Mouse (Mus musculus): ENCODE measurements at regions not wholly inside any gene's neighbourhood (a gene's known extent, or its start where the extent isn't known, plus 50 kb on each side); places are given as distances from the start of the nearest gene placed in this dataset.

DNA sequence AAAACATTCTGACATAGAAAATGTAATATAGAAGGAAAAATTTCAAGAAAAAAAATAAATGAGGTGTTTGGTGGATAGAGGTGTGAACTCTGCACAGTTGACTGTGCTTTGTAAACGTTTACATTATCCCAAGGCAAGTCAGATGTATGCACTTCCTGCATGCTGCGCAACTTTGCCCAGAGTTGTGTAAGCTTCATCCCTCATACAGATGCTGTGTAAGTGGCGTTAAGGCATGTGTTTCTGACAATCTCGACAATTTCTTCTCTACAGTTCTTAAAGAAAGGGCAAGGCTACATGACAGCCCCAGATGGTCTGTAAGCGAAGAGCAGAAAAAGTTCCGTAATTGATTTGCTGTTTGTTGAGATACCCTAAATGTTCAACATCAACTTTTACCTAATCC, 476.6 kb upstream of the Pitx2 start:
- no peak for DNase-seq (ENCODE audit: low spot score in 2 of 2)

DNA sequence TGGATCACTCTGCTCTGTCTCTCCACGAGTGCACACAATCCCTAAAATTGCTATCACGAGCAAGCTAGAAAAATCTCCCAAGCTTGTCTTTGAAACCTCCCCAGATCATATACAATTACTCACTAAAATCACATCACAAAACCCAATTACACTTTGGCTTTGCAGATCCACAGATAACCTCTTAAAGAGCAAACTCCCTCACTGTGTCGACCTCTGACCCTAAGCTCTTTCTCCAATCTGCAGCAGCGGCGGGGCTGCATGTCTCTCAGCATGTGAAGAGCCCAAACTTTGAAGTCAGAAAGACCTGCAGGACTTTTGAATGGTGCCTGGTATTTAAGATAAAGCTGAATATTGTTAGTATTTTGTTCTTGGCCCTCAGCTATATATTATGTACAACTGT, 479.4 kb upstream of the Pitx2 start:
- no peak for DNase-seq (ENCODE audit: low spot score in 2 of 2)

DNA sequence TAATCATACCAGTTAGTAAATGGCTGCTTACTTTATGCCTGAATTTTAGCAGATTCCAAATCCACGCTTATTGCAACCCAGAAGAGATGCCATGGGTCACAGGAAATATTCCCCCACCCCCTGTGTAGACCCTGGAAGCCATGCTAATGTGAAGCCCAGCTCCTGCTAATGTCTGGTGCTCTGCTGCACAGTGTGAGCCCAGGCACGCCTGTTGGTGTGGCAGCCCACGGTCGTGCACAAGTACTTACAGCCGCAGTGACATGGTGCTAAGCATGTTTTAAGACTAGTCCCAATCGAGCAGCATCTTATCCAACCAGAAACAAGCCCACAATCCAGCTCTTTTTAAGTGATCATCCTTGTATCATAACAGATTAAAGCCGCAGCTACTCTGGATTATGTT, 480.5 kb upstream of the Pitx2 start:
- no peak for DNase-seq (ENCODE audit: low spot score in 2 of 2)

DNA sequence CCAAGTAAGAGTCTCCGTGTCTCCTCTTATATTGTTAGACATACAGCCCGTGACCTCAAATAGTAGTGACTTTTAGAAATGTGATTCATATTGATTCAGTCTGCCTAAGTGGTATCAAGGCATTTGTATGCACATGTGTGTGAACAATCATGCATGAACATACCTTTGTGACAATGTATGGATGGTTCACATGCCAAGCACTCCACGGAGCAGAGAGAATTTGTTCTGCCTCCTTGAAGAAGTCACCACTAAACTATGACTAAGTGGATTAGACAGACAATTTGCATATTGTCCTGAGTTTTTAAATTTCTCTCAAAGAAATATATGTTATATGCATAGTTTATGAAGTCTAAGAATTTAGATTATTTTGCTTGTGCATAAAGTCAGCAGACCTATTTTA, 492.4 kb upstream of the Pitx2 start:
- no peak for DNase-seq (ENCODE audit: low spot score in 2 of 2)

DNA sequence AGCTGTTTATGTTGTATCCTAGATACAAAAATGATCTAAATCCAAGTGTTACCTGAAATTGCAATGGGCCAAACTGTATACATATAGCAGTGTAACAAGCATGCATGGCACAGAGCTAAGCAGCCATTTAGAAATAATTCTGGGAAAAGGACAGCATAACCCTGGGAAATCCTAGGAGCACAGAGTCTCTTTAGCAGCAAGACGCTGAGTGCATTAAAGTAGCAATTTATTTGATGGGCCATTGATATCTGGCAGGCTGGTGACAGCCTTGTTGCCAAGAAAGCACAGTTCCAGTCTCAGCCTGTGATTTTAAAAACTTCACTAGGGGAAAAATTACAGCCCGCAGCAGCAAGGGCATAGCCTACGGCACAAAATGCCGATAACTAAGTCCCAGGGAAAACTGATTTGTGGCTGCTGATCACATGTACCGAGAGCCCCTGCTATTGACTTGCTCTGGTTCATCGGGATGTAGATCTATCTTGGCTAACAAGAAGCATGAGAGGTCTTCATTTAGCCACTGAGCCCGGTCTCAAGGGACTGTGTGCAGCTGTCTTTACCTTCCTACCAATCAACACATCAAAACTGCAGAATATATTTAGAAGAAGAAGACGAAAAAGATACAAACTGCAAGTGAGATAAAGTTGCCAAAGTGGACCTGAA, 531.1 kb upstream of the Pitx2 start:
- no peak for DNase-seq (ENCODE audit: low spot score in 2 of 2)

DNA sequence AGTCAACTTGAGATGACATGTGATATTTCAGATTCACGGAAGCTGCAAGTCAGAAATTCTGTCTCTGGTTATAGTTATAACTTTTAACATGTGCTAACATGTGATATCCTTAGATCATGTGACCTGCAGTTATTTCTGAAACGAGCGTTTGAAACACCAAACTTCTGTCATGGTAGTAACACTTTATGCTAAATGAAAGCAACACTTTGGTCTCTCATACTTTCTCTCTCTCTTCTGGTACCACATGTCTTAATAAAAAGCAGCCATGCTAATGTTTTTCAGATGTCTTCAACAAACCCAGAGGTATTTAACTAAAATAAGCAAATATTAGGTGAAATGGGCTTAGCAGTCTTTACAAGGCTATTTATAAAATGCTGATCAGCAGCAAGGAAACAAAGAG, 534.5 kb upstream of the Pitx2 start:
- DNase-seq (ENCODE audit: low spot score in 2 of 2): no peak

DNA sequence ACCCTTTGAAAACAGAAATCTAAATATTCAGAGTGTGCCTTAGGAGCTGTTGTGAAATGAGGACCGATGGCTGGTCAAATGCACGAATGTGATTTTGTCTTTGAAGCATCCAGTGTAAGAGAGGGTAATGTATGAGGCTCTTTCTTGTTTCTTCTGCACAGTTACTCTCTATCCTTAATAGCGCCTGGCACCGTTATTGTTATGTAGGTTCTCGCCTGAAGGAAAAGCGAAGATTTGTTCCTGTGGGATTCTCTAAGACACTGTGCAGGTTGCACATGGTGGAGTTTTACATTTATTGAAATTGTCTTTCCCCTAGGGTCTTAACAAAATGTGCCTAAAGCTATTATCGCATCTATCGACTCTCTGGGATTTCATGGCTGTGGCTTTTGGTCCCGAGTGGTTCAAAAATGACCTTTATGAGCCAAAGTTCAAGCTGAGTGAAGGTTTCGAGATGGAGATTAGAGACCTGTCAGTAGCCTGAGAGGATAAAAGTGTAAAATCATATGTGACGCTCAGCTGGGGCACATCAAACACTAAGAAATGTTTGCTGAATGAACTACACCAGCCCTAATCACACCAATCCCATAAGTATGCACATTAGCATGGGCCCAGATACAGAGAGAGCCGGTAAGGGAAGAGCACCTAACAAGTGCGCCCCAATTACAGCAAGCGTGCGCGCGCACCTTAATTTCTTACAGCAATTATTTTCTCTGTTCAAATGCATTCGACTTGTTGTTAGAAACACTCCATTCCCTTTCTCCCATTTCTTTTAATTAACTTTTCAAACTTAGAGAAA, 562.5 kb upstream of the Pitx2 start:
- DNase-seq (ENCODE audit: low spot score in 2 of 2): no peak

DNA sequence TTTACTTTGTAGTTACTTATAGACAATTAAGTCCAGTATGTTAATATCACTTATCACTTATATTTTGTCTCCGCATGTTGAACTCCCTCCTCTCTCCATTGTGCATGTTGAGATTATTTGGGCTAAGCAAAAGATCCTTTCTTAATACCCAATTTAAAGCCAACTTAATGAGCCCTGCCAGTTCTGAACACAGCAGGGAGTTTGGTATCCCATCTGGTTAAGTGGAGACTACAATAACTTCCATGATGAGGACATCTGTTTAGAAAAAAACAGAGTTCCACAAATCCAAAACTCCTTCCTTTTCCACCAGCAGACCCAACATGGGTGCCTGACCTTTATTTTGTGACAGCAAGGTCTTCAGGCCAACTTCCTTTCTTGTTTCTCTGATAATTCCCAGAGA, 572.0 kb upstream of the Pitx2 start:
- DNase-seq (ENCODE audit: low spot score in 2 of 2): no peak

DNA sequence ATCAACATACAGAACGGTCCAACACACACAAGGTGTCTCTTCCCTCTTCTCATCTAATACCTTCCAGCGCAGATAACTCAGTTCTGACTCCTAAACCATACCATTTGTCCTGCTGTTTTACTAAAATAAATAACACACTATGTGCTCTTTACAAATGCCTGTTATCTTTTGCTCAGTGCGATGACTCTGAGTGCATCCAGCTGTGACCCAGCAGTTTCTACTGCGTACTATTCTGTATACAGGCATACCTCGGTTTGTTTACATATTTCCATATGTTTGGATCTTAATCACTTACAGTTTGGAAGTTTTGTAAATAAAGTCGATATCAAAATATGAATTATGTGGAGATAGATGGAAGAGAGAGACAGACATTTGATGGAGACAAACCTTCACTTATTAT, 583.0 kb upstream of the Pitx2 start:
- no peak for DNase-seq (ENCODE audit: low spot score in 2 of 2)

DNA sequence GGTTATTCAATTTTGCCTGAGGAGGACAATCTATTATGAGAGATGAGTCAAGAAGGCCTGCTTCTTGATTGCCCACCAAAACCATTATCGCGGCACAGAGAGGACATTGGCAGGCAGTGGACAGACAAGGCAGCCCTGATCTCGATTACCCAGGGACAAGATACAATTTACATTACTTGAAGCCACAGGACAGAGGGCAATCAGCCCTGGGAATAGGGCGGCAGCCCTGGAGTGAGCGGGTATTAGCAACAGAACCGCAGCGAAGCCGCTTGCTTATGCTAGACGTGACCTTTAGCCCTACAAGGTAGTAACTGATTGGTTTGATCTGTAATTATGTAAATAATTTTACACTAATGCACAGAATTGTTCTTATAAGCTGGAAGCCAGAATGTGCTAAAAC, 586.0 kb upstream of the Pitx2 start:
- no peak for DNase-seq (ENCODE audit: low spot score in 2 of 2)

DNA sequence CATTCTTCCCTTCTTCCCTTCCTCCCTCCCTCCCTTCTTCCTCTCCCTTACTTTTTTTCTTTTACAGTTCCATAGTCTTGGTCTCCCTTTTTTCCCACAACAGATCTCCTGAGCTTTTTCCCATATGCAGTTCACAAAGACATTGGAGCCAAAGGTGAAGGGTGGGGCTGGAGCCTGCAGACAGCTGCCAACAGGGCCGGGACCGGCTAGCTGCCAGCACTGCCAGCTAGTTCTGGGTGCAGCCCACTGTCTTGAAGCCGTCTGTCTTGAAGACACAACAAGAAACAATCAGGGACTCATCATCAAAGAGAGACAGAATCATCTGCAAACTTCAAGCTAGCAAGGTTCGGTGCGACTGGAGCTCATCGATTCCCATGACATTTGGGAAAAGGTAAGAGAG, 588.9 kb upstream of the Pitx2 start:
- DNase-seq (ENCODE audit: low spot score in 2 of 2): no peak

DNA sequence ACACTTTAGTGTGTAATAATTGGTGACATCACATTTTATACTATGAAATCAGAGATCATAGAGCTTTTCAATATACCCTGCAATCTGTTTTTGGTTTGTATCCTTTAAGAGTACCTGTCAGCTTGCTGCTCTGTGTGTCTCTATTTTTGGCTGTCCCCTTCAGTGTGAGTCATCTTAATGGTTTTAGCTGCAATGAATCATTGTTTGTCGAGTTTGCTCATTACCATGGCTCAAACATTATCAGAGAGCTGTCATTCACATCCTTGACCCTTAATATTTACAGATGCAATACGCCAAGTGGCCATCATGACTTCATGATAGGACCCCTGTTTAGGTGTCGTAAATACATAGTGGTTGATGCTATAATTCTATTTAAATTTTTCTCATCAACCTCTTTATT, 591.0 kb upstream of the Pitx2 start:
- DNase-seq (ENCODE audit: low spot score in 2 of 2): no peak

DNA sequence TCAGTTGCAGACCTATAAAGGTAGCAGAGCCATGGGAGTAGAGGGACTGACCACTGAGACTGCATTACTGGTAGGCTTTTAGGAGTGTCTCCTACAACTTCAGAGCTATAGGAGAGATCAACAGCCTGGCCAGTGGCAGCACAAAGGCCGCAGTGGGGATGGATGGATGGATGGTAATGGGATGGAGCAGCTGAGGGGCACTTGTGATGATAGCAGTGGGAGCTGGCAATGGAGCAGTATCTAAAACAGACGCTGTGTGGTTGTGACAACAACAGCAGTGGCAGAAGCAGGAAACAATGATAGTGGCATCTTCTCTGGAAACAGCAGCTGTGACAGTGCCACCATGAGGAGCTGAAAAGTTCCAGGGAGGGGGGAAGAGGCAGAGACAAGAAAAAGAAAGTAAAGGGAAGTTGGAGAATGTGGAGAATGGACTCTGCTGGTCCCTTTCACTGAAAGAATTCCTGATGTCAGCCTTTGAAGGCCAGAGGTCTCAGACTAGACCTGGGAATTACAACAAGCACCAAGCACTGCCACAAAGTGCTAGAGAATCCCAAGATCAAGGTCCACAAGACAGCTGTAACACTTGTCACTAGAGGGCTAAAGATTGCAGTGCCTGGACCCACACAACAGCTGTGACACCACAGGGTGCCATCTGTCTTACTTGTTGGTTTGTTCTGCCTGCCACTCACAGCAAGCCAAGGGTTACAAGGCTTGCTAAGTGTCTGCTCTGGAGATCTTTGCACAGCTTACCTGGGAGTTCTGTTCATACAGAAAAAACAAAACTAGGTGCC, 624.1 kb upstream of the Pitx2 start:
- DNase-seq (ENCODE audit: low spot score in 2 of 2): no peak

DNA sequence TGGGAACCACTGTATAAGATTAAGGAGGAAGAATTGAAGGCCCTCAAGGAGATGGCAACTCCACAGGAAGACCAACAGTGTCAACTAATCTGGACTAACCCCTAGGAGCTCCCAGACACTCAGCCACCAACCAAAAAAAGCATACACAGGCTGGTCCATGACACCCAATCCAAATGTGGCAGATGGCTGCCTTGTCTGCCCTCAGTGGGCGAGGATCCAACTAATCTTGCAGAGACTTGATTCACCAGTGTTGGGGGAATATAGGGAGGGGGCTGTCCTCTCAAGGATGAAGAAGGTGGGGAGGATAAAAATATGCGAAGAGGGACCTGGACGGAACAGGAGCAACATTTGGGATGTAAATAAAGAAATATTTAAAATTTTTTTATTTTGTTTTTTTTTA, 629.1 kb upstream of the Pitx2 start:
- no peak for DNase-seq (ENCODE audit: low spot score in 2 of 2)

DNA sequence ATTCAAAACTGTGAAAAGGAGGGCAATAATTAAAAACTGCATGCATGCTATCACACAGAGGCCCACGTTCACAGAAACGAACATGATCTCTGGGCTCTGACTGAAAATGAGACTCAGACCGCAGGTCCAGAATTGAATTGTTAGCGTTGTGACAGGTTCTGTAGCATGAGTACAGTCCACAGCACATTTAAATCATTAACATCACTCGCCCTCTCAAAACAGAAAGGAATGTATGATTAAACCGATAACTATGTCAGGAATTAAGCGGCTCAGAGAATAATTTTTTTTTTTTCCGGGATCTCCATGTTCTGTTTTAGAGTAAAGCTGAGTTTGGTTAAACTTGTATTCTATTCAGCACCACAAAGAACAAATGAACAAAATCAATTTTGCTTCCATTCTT, 634.3 kb upstream of the Pitx2 start:
- no peak for DNase-seq (ENCODE audit: low spot score in 2 of 2)

DNA sequence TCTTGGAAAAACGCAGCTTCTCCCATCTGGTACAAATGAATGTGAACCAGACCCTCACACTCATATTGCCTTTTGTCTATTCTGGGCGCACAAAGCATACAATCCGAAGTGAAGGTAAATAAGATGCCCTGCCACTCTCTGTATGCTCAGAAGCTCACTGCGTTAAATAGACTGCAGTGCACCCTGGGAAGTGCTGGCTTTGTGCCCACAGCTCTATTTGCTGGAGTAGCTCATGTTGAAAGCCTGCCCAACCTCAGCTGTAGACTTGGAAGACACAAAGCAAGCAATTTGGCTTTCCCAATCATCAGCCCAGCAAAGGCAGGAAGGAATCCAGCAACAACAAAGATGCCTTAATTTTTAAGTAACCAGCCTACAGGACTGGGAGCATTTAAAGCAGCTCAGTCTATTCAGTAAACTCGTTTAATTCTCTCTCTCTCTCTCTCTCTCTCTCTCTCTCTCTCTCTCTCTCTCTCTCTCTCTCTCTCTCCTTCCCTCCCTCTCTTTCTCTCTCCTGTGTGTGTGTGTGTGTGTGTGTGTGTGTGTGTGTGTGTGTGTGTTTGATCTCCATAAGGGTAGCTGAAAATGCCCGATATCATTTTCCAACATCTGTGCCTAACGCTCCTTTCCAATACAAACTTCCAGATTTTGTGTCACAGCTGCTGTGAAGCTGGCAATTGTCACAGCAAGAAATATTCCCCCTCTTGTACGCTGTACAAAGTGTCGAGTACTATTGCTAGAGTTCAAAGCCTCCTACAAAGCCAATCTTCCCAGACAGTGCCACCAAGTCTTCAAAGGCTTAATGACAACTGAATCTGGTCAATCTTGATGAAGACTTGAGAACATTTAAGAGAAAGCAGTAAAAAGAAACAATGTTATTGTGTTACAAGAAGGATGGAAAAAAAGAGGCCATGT, 650.5 kb upstream of the Fam241a start:
- DNase-seq (ENCODE audit: low spot score in 2 of 2): peak; percentile 71 to 86

DNA sequence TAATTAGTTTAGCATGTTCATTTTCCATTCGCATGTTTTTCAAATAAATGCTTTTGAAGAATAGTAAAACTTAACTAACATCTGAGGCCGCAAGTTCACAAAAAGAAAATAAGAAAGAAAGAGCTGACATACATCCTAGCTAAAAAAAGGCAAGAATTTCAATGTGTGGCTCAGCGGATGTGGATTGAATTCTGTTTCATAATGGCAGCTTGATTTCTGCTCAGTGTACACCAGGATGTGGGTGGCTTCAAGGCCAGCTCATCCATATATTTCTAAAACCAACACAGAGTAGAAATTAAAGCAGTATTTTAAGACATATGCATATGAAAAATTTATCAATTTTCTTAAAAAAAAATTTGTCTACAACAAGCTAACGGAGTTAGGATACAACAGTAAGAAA, 629.3 kb upstream of the Fam241a start:
- no peak for DNase-seq (ENCODE audit: low spot score in 2 of 2)

DNA sequence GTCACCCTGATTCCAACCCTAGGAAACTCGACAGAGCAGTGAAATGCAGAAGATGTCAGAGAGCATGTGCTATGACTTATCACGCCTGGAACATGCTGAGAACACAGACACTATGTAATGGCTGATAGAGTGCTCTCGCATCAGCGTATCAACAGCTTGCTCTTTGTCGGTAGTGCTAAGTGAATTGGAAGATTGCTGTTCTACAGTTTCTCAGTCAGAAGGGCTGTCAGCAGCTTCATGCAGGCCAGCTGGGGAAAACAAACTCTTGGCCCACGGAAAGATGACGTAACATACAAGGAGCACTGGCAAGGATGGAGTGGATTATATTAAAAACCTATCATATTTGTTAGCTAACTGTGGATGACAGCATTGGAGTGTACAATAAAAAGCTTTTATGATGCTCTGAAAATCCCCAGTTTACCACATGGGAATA, 624.6 kb upstream of the Fam241a start:
- peak; percentile 59 to 84 for DNase-seq (ENCODE audit: low spot score in 2 of 2)

DNA sequence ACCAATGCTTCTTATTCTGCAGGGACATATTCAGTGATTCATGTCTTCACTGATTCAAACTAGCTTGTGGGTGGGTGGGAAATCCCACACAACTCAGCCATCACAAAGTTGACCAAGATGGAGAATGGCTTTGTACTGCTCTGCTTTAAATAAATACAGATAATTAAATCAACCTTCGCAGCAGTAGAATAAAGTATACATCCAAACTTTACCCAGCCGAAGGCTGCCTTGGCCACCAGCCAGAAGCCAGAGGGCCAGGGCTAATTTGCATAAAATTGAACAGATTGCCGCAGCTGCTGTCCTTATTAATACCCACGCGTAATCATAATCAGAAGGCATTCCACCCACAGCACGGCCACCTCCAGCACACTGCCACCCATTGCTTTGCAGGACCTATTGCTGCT, 623.8 kb upstream of the Fam241a start:
- DNase-seq (ENCODE audit: low spot score in 2 of 2): peak; percentile 43 to 69

DNA sequence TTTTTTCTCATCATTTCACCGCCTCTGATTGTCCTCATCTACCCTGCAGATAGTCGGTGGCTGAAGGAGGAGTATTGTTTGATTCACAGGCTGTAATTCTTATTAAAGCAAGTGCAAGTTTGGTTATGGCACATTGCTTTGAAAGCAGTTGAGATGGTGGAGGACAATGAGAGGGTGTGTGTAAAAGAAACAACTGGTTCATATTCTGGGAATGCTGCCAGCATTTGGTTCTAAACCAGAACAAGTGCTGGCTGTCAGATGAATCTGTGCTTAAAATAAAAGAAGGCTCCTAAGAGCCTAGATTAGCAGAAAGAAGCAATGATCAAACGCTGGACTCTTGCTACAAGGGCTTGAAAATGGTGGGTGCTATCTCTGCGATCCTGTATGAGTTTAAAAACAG, 622.7 kb upstream of the Fam241a start:
- DNase-seq (ENCODE audit: low spot score in 2 of 2): peak; percentile 31 to 78

DNA sequence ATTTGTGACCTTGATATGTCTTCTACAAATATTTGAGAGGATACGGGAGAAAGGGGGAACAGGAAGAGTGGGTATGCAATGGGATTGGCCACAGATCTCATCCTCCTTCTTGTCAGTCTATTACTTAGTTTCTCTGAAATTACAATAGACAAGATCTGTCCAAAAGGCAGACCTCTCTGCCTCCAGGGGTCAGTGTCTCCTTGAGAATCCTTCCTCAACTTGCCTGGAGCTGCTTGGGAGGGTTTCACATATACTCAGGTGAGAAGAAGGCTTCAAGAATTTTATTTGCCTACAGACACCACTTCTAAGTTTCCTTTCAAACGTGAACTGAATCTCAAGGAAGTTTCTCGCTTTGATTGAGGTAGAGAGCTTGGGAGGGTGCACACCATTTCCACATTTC, 575.0 kb upstream of the Fam241a start:
- peak in 1 of 2 experiments; percentile 5 for DNase-seq (ENCODE audit: low spot score in 2 of 2)

All from layer of hippocampus, adult 18-20 months (tissue).